Mouse (Mus musculus) forebrain, embryonic 11.5 days (tissue): Measurements from ENCODE around the gene Rwdd2a. TPM values are rescaled to one million over a fixed set of nuclear protein-coding genes. Genes with fewer than 3 reads are reported as not detected.
"Not testable (repeated sequence)": the region's sequence is repeated elsewhere in the genome, so short reads cannot be mapped to it uniquely, and the experiment has no call there.

ENCODE experiments used
- ATAC-seq: fragments of 200-750 bp; cut with Nextera tagmentation; replicated peaks from 2 replicates; pipeline ENCODE4 v1.8.0; 2017; ENCODE audit warnings: moderate TSS enrichment; ENCODE audit not compliant: low FRiP score
- DNase-seq: peaks from one replicate; pipeline ENCODE4 v3.0.0-alpha.2; 2017; ENCODE audit warnings: low spot score
- H3K27ac ChIP-seq: fragments of 300-500 bp; sonication (generic); 2 replicates; pipeline ENCODE4 v1.5.1; 2014; ENCODE audit warnings: low read depth, low read length
- H3K27me3 ChIP-seq: fragments of 300-500 bp; sonication (generic); 2 replicates; pipeline ENCODE4 v1.6.1; 2014; ENCODE audit warnings: mild to moderate bottlenecking, low read length, mixed read lengths; ENCODE audit not compliant: control insufficient read depth, insufficient read depth
- H3K36me3 ChIP-seq: fragments of 300-500 bp; sonication (generic); 2 replicates; pipeline ENCODE4 v1.6.1; 2014; ENCODE audit warnings: mild to moderate bottlenecking, low read length, moderate library complexity, mixed read lengths; ENCODE audit not compliant: control insufficient read depth, insufficient read depth
- H3K4me1 ChIP-seq: fragments of 300-500 bp; sonication (generic); replicated peaks from 2 replicates; pipeline ENCODE4 v1.6.1; 2014; ENCODE audit warnings: low read length, mixed read lengths; ENCODE audit not compliant: control insufficient read depth, insufficient read depth
- H3K4me2 ChIP-seq: fragments of 300-500 bp; sonication (generic); 2 replicates; pipeline ENCODE4 v1.6.1; 2014; ENCODE audit warnings: low read depth, mild to moderate bottlenecking, low read length, moderate library complexity, mixed read lengths; ENCODE audit not compliant: severe bottlenecking
- H3K4me3 ChIP-seq: fragments of 300-500 bp; sonication (generic); 2 replicates; pipeline ENCODE4 v1.5.1; 2014; ENCODE audit warnings: low read depth, low read length
- H3K9ac ChIP-seq: fragments of 300-500 bp; sonication (generic); 2 replicates; pipeline ENCODE4 v1.6.1; 2014; ENCODE audit warnings: low read length
- H3K9me3 ChIP-seq: fragments of 300-500 bp; sonication (generic); 2 replicates; pipeline ENCODE4 v1.6.1; 2016; ENCODE audit warnings: low read length, mixed read lengths; ENCODE audit not compliant: control insufficient read depth
- WGBS: fragments of 180-500 bp; shearing (Covaris S2); extraction: QIAGEN DNeasy Blood & Tissue Kit; methylation state at CpG from one replicate; pipeline ENCODE4 v1.1.7; 2014; 5-methylcytosine and 5-hydroxymethylcytosine counted together
- polyA plus RNA-seq: library from polyadenylated mRNA; unstranded; fragments of >200 nt; fragmentation: Nextera tagmentation; extraction: Ambion mirVana; gene quantifications from 2 replicates; pipeline ENCODE4 v1.2.1, GENCODE M21; 2014

Rwdd2a gene
- polyA plus RNA-seq, 1 experiment from 2014 or later: 3.8 TPM

- H3K4me1 ChIP-seq: peaks cover 5% of the 10 kb centered on the region; the same call in 1 of the 2 replicates
- H3K27me3 ChIP-seq: no peaks in the 10 kb centered on the region
- DNase-seq (no peak), ATAC-seq (no peak)
- no peaks in the 10 kb centered on the region for H3K9me3 ChIP-seq
- WGBS: 92% methylated on average over 6 of the region's 6 CpGs
- H3K36me3 ChIP-seq: no peaks in the 10 kb centered on the region
- H3K9ac ChIP-seq: no peak overlapping the region
- H3K4me2 ChIP-seq: no peak overlapping the region
- no peak overlapping the region for H3K4me3 ChIP-seq
- H3K27ac ChIP-seq: no peak overlapping the region
These were observed 3.4 kb downstream of the Rwdd2a start for GRCm38 (mm10) chr9:86575178-86575577.

GRCm38 (mm10) chr9:86579657-86580056 is 7.9 kb downstream of the Rwdd2a start:
- no peak overlapping the region for H3K4me3 ChIP-seq
- no peak for DNase-seq
- H3K27ac ChIP-seq: no peak overlapping the region
- H3K4me2 ChIP-seq: no peak overlapping the region
- WGBS: 94% methylated on average over 10 of the region's 10 CpGs
- no peak overlapping the region for H3K9ac ChIP-seq
- no peaks in the 10 kb centered on the region for H3K9me3 ChIP-seq
- no peaks in the 10 kb centered on the region for H3K27me3 ChIP-seq
- no peaks in the 10 kb centered on the region for H3K36me3 ChIP-seq
- H3K4me1 ChIP-seq: no peaks in the 10 kb centered on the region
- ATAC-seq: no peak

- no peak overlapping the region for H3K4me2 ChIP-seq
- 53% methylated on average over 3 of the region's 3 CpGs for WGBS
- peak; percentile 79 for DNase-seq
These were observed 11.9 kb downstream of the Rwdd2a start for GRCm38 (mm10) chr9:86583740-86584139.

GRCm38 (mm10) chr9:86587019-86587795 is 15.4 kb downstream of the Rwdd2a start:
- no peak for DNase-seq
- 94% methylated on average over 11 of the region's 11 CpGs for WGBS

More at GRCm38 (mm10) chr9:86583740-86584139, 11.9 kb downstream of the Rwdd2a start:
- no peaks in the 10 kb centered on the region for H3K36me3 ChIP-seq
- H3K4me3 ChIP-seq: no peak overlapping the region
- no peaks in the 10 kb centered on the region for H3K27me3 ChIP-seq
- no peaks in the 10 kb centered on the region for H3K9me3 ChIP-seq
- no peak overlapping the region for H3K27ac ChIP-seq
- peak; percentile 53 for ATAC-seq
- H3K9ac ChIP-seq: no peak overlapping the region
- H3K4me1 ChIP-seq: no peaks in the 10 kb centered on the region

GRCm38 (mm10) chr9:86592676-86593668 is 21.2 kb downstream of the Rwdd2a start:
- Histone ChIP-seq H3K4me3 (no peak overlapping the region), H3K27me3 (no peaks in the 10 kb centered on the region), H3K9ac (no peak overlapping the region), H3K9me3 (no peaks in the 10 kb centered on the region), H3K36me3 (no peaks in the 10 kb centered on the region), H3K27ac (no peak overlapping the region), H3K4me1 (no peaks in the 10 kb centered on the region), H3K4me2 (no peak overlapping the region)
- peak; percentile 46; the same call in 1 of the 2 replicates for ATAC-seq
- DNase-seq: no peak
- 80% methylated on average over 19 of the region's 19 CpGs for WGBS

More at GRCm38 (mm10) chr9:86587019-86587795, 15.4 kb downstream of the Rwdd2a start:
- H3K36me3 ChIP-seq: no peaks in the 10 kb centered on the region
- ATAC-seq: no peak
- no peak overlapping the region for H3K4me3 ChIP-seq
- H3K27me3 ChIP-seq: no peaks in the 10 kb centered on the region
- no peaks in the 10 kb centered on the region for H3K9me3 ChIP-seq
- H3K27ac ChIP-seq: no peak overlapping the region
- H3K4me1 ChIP-seq: no peaks in the 10 kb centered on the region
- no peak overlapping the region for H3K4me2 ChIP-seq
- no peak overlapping the region for H3K9ac ChIP-seq

GRCm38 (mm10) chr9:86594357-86594767 is 22.6 kb downstream of the Rwdd2a start:
- not testable (repeated sequence) for DNase-seq, H3K27me3 ChIP-seq, H3K9me3 ChIP-seq, H3K9ac ChIP-seq, H3K4me2 ChIP-seq, H3K36me3 ChIP-seq, ATAC-seq, H3K4me1 ChIP-seq, H3K27ac ChIP-seq, H3K4me3 ChIP-seq
- 82% methylated on average over 9 of the region's 10 CpGs for WGBS

- not testable (repeated sequence) for H3K4me2 ChIP-seq, H3K9ac ChIP-seq, H3K36me3 ChIP-seq, DNase-seq, ATAC-seq, H3K4me3 ChIP-seq, H3K27ac ChIP-seq, H3K4me1 ChIP-seq, H3K9me3 ChIP-seq, H3K27me3 ChIP-seq
These were observed 25.2 kb downstream of the Rwdd2a start for GRCm38 (mm10) chr9:86596983-86597382.

GRCm38 (mm10) chr9:86599723-86600303 is 28.0 kb downstream of the Rwdd2a start:
- H3K9ac ChIP-seq: no peak overlapping the region
- no peak for DNase-seq
- 69% methylated on average over 8 of the region's 8 CpGs for WGBS
- ATAC-seq: no peak
- H3K27ac ChIP-seq: no peak overlapping the region
- no peaks in the 10 kb centered on the region for H3K9me3 ChIP-seq
- no peak overlapping the region for H3K4me3 ChIP-seq
- no peaks in the 10 kb centered on the region for H3K4me1 ChIP-seq
- no peak overlapping the region for H3K4me2 ChIP-seq
- H3K27me3 ChIP-seq: no peaks in the 10 kb centered on the region
- H3K36me3 ChIP-seq: no peaks in the 10 kb centered on the region
